Mouse (Mus musculus): ENCODE data around the gene Fli1.

DNA sequence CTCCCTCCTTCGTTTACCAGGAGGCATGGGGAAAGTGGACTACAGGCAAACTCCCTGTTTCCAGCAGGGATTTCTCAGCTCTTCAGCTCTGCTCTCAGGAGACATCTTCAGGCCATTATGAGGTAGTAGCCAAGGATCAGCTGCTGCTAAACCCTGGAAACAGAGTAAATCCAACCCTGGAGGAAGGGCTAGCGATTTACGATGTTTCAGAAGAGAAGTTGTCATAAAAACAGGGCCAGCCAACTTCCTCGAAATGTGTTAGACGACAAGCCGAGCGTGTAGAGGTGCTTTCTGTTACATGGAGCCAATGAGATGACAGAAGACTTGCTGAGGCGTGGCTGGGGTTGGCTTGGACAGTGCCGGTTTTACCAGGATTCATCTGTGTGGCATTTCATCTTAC, 19.7 kb upstream of the Fli1 start:
- TF ChIP-seq POLR2A (IDR thresholded peaks at IDR 0.05; ENCODE audit: insufficient read depth, low read depth, low read length) (no peak), CTCF (IDR thresholded peaks at IDR 0.05; ENCODE audit: insufficient read depth, low read depth, low read length) (no peak)

All from olfactory bulb, adult 2 months (tissue).